Mouse (Mus musculus) left cerebral cortex, adult 18-20 months (tissue): Measurements from ENCODE around the gene Hist2h3c2. TPM values are rescaled to one million over a fixed set of nuclear protein-coding genes. Genes with fewer than 3 reads are reported as not detected.

ENCODE experiments used
- DNase-seq, 2 experiments: peaks; one replicate each; pipeline ENCODE4 v3.0.0; 2021 to 2022; ENCODE audit warnings: low spot score in 2 of 2, mixed read lengths in 1 of 2
- microRNA-seq, 2 experiments: library from miRNA; unstranded; fragments of <30 nt; microRNA quantifications; one replicate each; pipeline ENCODE4 v1.2.0; 2021
- total RNA-seq, 2 experiments: library from RNA; stranded (reverse); gene quantifications; 2 replicates each; pipeline ENCODE4 v1.2.3; 2021

The Hist2h3c2 gene
- total RNA-seq, 2 experiments from 2014 or later = 3.8 to 4.1 TPM

- no peak for DNase-seq
These were observed 40.7 kb downstream of the Hist2h3c2 start for GRCm38 (mm10) chr3:96198181-96198580.

GRCm38 (mm10) chr3:96197129-96197749, 41.7 kb downstream of the Hist2h3c2 start:
- DNase-seq = peak; percentile 88 to 94

- no peak for DNase-seq
These were observed 42.3 kb downstream of the Hist2h3c2 start for GRCm38 (mm10) chr3:96196437-96197128.

GRCm38 (mm10) chr3:96195616-96196313, 43.2 kb downstream of the Hist2h3c2 start:
- no peak for DNase-seq

- DNase-seq = no peak
These were observed 44.0 kb downstream of the Hist2h3c2 start for GRCm38 (mm10) chr3:96194966-96195365.

GRCm38 (mm10) chr3:96192977-96193376, 46.0 kb downstream of the Hist2h3c2 start:
- DNase-seq = no peak

Small RNAs within 50 kb of the gene (microRNA-seq; reads per million reads assigned to microRNA genes)
- gene Gm44492 = 0 reads per million in 2 experiments
- 0 reads per million in 2 experiments for gene Gm47311
- gene Gm47313 = 0 reads per million in 2 experiments

Other genes with a start within 250 kb of the Hist2h3c2 start
- 10 to 100 TPM; 73.6 to 81.9 TPM for gene Plekho1, start 243.1 kb downstream of the Hist2h3c2 start, total RNA-seq
- gene Vps45, start 180.7 kb downstream of the Hist2h3c2 start, total RNA-seq = 10 to 100 TPM; 46.4 to 46.7 TPM
- 10 to 100 TPM; 37.0 to 38.1 TPM for gene Otud7b, start 134.6 kb downstream of the Hist2h3c2 start, total RNA-seq
- gene Mtmr11, start 77.1 kb downstream of the Hist2h3c2 start, total RNA-seq = 1 to 10 TPM; 6.9 to 8.5 TPM
- gene Sf3b4, start 66.8 kb downstream of the Hist2h3c2 start, total RNA-seq = 10 to 100 TPM; 48.6 to 50.3 TPM
- 100 to 1,000 TPM; 429 to 445 TPM for gene Sv2a, start 58.0 kb downstream of the Hist2h3c2 start, total RNA-seq
- 10 to 100 TPM; 12.3 to 16.2 TPM for gene Bola1, start 19.4 kb downstream of the Hist2h3c2 start, total RNA-seq
- gene Hist2h2ab, start 19.3 kb downstream of the Hist2h3c2 start, total RNA-seq = 10 to 100 TPM; 16.5 to 17.3 TPM
- gene Hist2h2ac, start 18.2 kb downstream of the Hist2h3c2 start, total RNA-seq = 10 to 100 TPM; 30.9 to 38.1 TPM
- 1 to 10 TPM; 5.3 to 6.8 TPM for gene Hist2h2be, start 18.0 kb downstream of the Hist2h3c2 start, total RNA-seq
- gene Hist2h2aa2, start 1.1 kb upstream of the Hist2h3c2 start, total RNA-seq = 100 to 1,000 TPM; 239 to 244 TPM
- gene Hist2h2aa1, start 6.4 kb upstream of the Hist2h3c2 start, total RNA-seq = 1 to 10 TPM in 1 of 2 experiments, not detected in 1; 2.9 TPM
- gene Hist2h3c1, start 7.6 kb upstream of the Hist2h3c2 start, total RNA-seq = not detected
- 10 to 100 TPM; 36.9 to 40.6 TPM for gene Hist2h4, start 24.2 kb upstream of the Hist2h3c2 start, total RNA-seq
- gene Hist2h3b, start 29.5 kb upstream of the Hist2h3c2 start, total RNA-seq = 10 to 100 TPM; 51.9 to 52.0 TPM
- gene Hist2h2bb, start 30.6 kb upstream of the Hist2h3c2 start, total RNA-seq = 100 to 1,000 TPM; 210 to 215 TPM
- 1 to 10 TPM; 2.6 to 2.8 TPM for gene Fcgr1, start 54.8 kb upstream of the Hist2h3c2 start, total RNA-seq
- not detected for gene BC107364, start 213.2 kb upstream of the Hist2h3c2 start, total RNA-seq